Mouse (Mus musculus): ENCODE data around the gene 4921507P07Rik.

DNA sequence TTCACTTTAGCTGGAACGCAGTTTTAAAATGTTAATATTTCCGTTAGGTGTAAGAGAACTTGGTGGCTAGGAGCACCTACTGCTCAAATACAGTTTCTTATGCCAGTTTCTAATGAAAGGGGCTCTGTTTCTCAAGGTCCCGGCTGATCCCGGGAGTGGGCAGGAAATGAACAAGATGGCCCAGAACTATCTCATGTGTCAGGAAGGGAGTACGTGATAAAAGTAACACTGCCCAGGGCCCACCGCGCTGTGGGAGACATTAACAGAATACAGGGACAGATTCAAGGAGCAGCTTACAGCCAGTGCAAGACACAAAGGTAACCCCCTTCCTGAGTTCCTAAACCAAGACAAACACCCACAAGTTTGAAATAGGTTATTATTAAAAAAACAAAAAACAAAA is 10.7 kb downstream of the 4921507P07Rik start:
- TF ChIP-seq CTCF (conservative IDR thresholded peaks at IDR 0.05; ENCODE audit: low read length) = no peak
- no peak for TF ChIP-seq POU5F1 (IDR thresholded peaks at IDR 0.05; ENCODE audit: borderline replicate concordance, low read length)
- no peak for TF ChIP-seq NANOG (IDR thresholded peaks at IDR 0.05; ENCODE audit: borderline replicate concordance, low read length)

Data from E14TG2a.4 (cell line).